Mouse (Mus musculus) cerebellum, adult 9-10 months (tissue): ENCODE measurements around the gene Ntm.

Experiments used
- DNase-seq: peaks from one replicate; pipeline ENCODE4 v3.0.0; 2022

Ntm gene

GRCm38 (mm10) chr9:29881614-29882013, 81.3 kb downstream of the Ntm start:
- DNase-seq, result no peak

GRCm38 (mm10) chr9:29877583-29877982, 85.4 kb downstream of the Ntm start:
- no peak for DNase-seq

GRCm38 (mm10) chr9:29867746-29868145, 95.2 kb downstream of the Ntm start:
- no peak for DNase-seq

- no peak for DNase-seq
Measured at GRCm38 (mm10) chr9:29866824-29867223, 96.1 kb downstream of the Ntm start.

- DNase-seq, result no peak
Measured at GRCm38 (mm10) chr9:29866101-29866500, 96.8 kb downstream of the Ntm start.

GRCm38 (mm10) chr9:29865502-29865901, 97.4 kb downstream of the Ntm start:
- no peak for DNase-seq

GRCm38 (mm10) chr9:29864886-29865285, 98.1 kb downstream of the Ntm start:
- DNase-seq, result peak; percentile 75

GRCm38 (mm10) chr9:29862408-29862807, 100.5 kb downstream of the Ntm start:
- DNase-seq, result no peak

GRCm38 (mm10) chr9:29859256-29860048, 103.5 kb downstream of the Ntm start:
- DNase-seq, result no peak

- no peak for DNase-seq
Measured at GRCm38 (mm10) chr9:29848735-29849455, 114.0 kb downstream of the Ntm start.

GRCm38 (mm10) chr9:29837344-29837743, 125.6 kb downstream of the Ntm start:
- DNase-seq, result no peak

- DNase-seq, result peak; percentile 64
Measured at GRCm38 (mm10) chr9:29834911-29835310, 128.0 kb downstream of the Ntm start.

GRCm38 (mm10) chr9:29833781-29834180, 129.2 kb downstream of the Ntm start:
- DNase-seq, result no peak

- DNase-seq, result no peak
Measured at GRCm38 (mm10) chr9:29827240-29827660, 135.7 kb downstream of the Ntm start.

GRCm38 (mm10) chr9:29825236-29825635, 137.7 kb downstream of the Ntm start:
- DNase-seq, result no peak

GRCm38 (mm10) chr9:29823716-29824115, 139.2 kb downstream of the Ntm start:
- peak; percentile 92 for DNase-seq

GRCm38 (mm10) chr9:29812685-29813084, 150.3 kb downstream of the Ntm start:
- no peak for DNase-seq

GRCm38 (mm10) chr9:29806790-29807189, 156.2 kb downstream of the Ntm start:
- no peak for DNase-seq

GRCm38 (mm10) chr9:29804483-29804882, 158.5 kb downstream of the Ntm start:
- no peak for DNase-seq

GRCm38 (mm10) chr9:29803738-29804285, 159.1 kb downstream of the Ntm start:
- no peak for DNase-seq

- DNase-seq, result no peak
Measured at GRCm38 (mm10) chr9:29802990-29803737, 159.8 kb downstream of the Ntm start.

GRCm38 (mm10) chr9:29802071-29802705, 160.8 kb downstream of the Ntm start:
- no peak for DNase-seq

GRCm38 (mm10) chr9:29796281-29796680, 166.7 kb downstream of the Ntm start:
- no peak for DNase-seq
